Mouse (Mus musculus) T-helper 17 cell (primary cell): ENCODE measurements at regions not wholly inside any gene's neighbourhood (a gene's known extent, or its start where the extent isn't known, plus 50 kb on each side); places are given as distances from the start of the nearest gene placed in this dataset.

Source experiments
- in situ Hi-C, 2 experiments: fragments of 300-600 bp; cut with MboI, MseI; formaldehyde crosslinking; loops; 1 replicate in 1 of 2; 2 replicates in 1 of 2; pipeline ENCODE4 v1.15.1; 2025; ENCODE audit warnings: high pct_unique_total_duplicates in 2 of 2

DNA sequence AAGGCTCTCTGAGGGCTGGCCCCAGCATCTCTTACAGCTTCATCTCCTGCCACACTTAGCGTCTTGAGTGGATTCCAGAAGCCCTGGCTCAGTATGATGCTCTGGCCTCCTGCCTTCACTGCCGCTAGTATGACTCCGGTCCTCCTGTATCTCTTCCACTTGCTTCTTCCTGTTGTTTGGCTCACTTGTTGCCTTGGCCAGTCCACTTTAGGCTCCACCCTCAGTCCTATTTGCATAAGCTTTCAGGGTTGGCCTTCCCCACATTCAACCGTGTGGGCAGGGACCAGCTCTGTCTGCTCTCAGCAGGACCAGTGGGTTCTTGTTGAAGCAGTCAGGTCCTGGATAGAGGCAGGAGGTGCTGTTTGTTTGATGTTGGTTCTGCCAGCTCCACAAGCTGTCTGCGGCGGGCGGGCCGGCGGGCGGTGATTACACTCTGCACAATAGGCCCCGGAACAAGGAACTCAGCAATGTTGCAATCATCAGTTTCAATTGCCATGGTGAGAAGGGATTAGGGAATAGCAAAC, 232.6 kb upstream of the Chd6 start:
- in situ Hi-C loops: no loop called here

DNA sequence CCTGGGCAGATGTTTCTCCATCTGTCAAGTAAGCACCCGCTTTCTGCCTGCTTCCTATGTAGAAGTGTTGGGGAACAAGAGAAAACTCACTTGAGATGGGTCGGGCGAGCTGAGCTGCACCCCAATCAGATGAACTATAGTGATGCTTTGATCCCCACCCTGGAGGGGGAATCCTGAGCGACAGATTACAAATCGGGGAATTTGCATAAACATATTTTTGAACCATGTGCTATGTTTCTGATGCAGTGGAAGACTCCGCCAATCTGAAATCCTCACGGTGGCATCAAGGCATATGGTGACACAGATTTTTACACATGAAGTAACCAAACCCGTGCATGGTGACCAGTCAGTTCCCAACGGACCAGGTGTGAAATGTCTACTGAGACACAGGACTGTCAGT, 231.4 kb upstream of the Chd6 start:
- in situ Hi-C loops: no loop called here

DNA sequence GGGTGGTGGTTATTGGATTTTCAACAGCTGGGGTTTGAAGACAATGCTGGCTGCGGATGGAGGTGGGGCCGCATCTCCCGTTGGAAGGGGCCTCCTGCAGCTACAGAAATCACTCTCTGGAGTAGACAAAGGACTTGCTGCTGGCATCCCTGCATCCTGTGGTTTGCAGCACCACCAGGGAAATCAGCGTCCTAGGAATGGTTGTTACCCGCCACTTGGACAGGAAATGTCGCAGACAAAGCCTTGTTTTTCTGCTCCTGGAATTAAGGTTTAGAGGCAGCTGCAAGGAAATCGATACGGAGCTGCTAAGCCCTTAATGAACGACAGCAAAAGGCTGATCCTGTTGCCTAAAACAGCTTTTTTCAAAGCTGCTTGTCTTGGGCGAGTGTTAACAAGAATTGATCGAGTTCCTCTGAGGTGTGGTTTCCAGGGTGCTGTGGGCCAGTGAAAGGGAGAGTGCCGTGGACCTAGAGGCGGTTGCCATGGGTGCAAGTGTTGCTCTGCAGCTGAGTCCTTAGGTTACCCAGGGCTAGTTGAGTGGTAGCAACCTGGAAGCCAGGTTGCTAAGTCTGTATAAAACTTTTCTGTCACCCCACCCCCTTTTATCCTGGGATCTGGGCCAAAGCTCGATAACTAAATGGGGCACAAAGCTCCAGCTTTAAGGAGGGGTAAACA, 230.6 kb upstream of the Chd6 start:
- in situ Hi-C loops: no loop called here

DNA sequence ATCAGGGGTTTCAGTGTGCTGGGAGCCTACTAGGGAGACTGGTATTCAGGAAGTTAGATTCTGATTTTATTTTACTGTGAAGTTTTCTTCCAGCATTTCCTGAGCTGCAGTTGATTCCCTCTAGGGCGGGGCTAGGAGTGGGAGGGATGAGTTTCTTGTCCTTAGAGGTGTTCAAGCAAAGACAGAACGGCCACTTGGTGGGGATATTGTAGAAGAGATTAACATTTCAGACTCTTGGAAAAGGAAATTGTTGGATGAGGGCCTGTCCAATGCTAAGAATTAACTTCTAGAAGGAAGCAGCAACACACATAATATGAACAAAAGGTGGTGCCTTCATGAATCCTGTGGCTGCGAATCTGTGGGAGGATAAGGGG, 230.1 kb upstream of the Chd6 start:
- in situ Hi-C loops: no loop called here

DNA sequence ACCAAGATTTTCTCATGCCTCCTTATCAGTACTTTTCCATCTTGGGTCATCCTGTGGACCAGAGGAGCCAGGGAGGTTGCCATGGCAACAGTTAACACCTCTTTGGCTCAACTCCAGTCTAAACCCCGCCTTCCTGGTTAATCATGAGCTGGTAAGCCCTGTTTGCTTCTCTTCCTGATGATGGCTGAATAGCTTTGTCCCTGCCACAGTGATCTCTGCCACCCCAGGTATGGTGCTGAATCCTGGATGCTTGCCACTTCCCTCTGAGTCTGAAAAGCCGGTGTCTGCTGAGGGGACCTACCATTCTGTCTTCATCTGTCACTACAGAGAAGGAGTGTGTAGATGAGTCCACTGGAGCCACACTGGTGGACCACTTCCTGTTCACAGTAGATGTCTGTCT, 223.8 kb upstream of the Chd6 start:
- in situ Hi-C loops: no loop called here

DNA sequence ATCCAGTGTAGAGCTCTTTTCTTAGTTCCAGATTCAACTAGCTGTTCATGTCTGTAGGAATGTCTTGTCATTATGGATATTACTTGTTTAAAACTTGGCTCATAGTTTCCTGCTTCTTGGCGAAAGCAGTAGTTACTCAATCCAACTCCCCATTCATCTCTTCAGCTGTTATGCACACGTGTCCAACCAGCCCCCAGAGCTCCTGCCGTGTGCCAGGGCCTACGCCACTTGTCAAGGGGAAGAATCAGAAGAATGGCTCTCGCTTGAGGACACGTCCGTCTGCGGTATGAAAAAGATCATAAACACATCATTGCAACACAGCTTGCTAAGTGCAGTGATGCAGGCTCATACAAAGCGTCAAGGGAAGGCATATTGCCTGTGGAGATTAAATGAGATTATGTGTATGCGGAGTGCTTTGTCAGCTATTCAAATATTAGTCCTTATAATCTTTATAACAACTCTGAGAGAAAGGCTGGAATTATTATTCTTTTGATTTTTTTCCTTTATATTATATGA, 223.0 kb upstream of the Chd6 start:
- in situ Hi-C loops: no loop called here

DNA sequence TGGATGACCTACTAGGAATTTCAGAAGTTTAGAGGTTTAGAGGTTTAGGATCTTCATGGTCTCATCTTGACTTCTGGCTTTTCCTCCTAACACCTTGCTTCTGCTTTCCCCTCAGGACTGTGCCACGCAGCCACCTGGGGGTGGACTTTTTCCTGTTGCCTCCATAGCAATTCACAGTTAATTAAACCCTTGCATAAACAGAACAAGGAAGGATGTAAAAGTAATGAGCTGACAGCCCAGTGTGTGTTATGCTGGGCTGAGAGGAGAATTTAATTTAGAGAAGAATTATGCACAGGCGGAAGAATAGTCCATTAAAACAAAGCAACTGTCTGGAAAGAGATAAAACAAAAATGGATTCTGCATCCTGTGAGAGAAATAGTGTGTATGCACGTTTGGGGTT, 193.9 kb upstream of the Chd6 start:
- in situ Hi-C loops: no loop called here

DNA sequence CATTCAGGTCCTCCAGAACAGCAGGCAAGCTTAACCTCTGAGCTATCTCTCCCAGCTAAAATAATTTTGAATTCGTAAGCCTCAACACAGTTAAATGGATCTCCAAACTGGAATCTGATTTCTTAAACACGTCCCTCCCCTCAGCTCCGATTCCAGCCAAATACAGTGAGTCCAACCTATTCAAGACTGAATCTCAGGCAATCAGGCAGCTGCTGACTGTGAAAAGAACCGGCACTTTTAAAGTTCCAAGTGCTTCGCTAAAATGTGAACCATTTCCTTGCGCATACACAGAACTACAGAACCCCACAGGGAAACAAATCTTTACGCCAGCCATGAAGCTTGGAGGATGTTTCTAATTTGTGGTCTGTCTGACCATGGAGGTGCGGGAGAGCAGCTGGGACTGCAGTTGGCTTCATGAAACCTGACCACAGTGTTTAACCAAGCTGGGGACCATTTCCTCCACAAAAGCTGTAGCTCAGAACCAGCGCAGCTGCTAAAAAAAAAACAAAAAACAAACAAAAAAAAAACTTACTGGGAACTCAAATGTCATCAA, 160.1 kb upstream of the Chd6 start:
- in situ Hi-C loops: no loop called here

DNA sequence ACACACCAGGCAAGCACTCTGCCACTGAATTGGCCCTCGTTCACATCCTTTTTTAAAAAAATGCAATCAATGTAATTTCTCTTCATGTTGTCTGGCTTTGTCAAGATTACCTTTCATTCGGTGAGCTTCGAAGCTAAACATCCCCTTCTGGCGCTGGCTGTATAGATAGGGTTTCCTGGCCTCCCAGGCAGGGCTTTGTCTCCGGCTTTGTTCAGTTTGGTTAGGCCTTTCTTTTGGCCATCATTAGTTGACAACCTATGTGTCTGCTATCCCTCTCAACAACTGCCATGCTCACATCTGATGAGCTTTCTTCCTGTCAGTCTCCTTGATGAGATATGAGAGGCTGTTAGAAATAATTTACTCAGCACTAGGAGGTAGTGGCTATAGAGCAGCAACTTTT, 157.6 kb upstream of the Chd6 start:
- in situ Hi-C loops: no loop called here

DNA sequence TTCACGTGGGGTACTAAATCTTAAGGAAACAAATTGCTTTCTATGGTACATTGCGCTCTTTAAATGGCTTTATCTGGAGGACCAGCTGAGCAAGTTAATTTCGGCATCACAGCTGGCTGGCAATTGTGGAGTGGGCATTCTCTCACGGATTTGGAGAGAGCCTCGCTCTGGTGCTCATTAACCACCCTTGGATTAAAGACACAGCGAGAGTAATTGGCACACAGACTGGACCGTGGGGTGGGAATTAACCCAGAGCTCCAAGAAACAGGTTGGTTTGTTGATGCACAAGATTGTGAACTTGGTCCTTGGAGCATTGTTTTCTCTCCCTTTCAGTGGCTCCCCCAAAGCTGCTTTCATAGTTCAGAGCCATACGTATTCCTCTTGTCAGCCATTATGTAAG, 156.3 kb upstream of the Chd6 start:
- in situ Hi-C loops: no loop called here

DNA sequence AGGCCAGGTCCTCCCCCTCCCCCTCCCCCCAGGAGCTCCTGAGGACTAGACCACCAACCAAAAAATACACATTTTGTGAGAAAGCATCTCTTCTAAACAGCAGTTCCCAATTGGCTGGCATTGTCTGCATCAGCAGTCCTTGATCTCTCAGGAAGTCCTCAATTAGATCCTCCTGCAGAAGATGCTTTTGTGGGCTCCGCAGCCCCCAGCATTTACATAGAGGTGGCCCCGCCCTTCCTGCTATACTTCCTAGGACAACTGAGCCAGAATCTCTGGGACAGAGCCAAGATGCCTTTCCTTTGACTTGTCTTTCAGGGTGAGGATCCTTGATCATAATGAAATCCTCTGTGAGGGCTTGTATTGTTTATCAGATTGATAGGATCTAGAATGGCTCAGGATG, 143.9 kb upstream of the Chd6 start:
- in situ Hi-C loops: no loop called here

DNA sequence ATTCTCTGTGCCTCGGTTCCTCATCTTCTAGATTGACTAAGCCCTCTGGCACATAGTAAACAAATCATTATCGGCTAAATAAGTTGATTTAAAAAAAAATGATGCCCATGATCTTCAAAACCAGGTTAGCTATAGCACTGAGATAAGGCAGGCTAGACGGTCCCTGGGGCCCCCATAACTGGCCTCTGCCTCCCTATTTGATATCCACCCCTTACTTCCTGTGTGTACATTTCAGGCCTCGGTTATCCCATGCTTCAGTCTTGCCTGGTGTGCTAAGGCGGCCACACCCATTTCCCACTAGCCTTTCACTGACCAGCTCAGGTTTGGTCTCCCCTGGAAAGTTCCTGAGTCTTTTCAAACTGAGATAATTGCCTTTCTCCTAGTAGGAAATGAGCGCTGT, 132.8 kb upstream of the Chd6 start:
- in situ Hi-C loops: loop anchor here in 1 of 2 experiments (25.0 kb wide), 1 partner anchor 1396 kb away; no protein-coding TSS in a partner anchor

DNA sequence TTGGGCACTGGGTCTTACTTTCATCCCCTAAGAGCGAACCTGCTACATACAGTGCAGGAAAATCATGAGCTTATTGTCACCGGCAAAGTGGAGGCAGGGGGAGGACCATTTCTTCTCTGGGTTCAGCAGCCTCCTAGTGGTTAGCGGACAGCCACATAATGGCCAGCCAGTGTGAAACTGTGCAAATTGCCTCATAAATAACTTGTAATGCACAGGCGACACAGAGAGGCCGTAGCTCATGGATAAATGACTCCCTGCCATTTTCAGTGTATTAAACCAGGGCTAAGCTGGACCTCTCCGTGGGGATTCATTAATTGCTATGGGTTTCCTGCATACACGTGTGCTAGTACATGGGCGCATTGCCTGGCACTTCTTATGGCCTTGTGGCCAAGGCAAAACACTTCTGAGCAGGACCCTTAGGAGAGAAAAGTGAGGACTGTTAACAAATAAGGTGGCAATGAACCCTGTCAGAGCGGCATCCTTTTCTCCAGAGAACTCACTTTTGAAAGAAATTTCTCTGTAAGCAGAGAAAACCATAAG, 128.5 kb upstream of the Chd6 start:
- in situ Hi-C loops: loop anchor here (10.0 to 25.0 kb wide), 2 partner anchors 953 to 1400 kb away; no protein-coding TSS in a partner anchor

DNA sequence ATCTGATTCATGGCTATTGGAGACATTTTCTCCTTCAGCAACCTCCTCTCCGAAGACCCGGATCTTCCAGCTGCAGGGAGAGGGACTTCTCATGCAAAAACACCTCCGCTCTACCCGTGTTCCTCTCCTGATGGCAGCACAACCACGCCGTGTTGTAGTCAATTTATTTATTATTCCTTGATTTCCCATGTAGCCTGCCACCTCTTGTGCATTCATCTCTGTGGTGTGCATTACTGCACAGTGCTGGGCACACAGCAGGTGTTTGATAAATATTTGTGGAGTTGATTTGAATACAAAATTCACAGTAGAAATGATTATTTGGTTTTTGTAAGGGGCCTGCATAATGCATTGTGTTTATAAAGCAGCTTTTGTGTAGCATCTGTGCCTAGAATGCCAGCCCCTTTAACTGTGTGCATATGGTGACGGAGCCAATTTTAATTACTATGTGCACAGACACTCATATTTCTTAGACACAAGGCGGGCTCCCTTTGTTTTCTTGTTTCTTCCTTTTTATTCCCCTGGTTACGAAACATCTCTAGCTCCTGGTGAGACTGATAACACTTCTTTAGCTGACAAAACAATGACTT, 124.4 kb upstream of the Chd6 start:
- in situ Hi-C loops: loop anchor here (10.0 to 25.0 kb wide), 2 partner anchors 948 to 1404 kb away; no protein-coding TSS in a partner anchor

DNA sequence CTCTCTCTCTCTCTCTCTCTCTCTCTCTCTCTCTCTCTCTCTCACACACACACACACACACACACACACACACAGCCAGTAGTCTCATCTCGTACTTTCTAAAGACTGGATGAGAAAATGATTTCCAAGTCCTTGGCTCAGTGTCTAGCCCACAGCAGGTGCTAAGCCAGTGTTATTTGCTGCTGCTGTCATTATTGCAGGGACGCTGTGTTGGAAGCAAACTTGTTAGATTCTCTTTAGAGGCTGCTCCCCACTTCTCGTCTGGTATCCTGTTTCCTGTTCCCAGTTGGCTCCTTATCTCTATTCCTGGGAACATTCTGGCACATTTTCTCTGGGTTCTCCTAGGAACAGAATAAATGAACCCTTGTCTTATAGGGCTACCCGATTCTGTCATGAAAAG, 122.5 kb upstream of the Chd6 start:
- in situ Hi-C loops: loop anchor here (10.0 to 25.0 kb wide), 2 partner anchors 947 to 1406 kb away; no protein-coding TSS in a partner anchor

DNA sequence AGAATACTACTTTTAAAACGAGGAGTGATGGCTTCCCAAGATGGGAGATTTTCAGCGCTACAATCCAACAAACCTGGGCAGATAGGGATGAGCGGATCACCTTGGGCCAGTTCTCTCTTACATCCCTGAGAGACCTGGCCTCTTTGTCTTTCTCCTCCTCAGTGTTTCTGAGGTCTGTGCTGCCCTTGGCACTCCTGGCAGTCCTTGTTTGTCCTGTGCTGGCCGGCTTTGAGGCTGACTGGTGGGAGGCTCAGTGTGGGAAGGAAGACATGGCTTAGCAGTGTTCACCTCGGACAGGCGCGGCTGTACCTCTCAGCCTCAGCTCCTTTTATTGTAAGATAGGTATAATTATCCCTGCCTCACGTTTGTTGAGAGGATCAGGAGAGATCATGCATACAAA, 106.9 kb upstream of the Chd6 start:
- in situ Hi-C loops: loop anchor here in 1 of 2 experiments (5.0 kb wide), 1 partner anchor 1442 kb away; no protein-coding TSS in a partner anchor

DNA sequence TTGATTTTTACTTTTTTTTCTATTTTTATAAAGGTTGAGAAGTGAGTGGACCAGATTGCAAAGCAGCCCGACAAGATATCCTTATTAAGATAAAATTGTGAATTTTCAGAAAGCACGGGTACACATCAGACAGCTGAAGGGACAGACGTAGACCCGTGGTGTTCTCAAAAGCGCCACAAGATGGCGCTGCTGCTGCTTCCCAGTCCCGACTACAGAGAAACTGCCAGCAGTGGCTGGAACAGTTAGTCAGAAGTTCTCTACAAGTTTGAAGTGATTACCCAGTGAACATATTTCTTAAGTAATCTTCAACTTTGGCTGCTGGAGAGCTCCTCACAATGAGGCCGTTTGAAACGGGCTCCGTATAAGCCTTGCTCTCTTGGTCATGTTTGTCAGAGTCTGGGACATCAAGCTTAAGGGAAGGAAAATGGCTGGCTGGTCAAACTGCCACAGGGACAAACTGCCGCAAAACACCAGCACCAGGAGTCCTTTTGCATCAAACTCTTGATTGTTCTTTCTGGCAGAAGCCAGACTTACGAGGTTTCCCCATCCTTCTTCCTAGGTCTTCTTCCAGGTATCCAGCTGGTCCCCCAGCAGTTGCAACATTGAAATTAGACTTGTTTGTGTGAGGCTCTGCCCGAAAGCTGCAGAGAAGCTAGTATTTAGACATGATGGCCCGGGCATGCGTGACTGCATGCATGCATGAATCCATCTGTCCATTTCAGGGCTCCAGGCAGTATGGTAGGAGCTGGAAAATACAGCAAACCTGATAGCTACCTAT, 106.0 kb upstream of the Chd6 start:
- in situ Hi-C loops: loop anchor here in 1 of 2 experiments (5.0 kb wide), 1 partner anchor 1442 kb away; no protein-coding TSS in a partner anchor

DNA sequence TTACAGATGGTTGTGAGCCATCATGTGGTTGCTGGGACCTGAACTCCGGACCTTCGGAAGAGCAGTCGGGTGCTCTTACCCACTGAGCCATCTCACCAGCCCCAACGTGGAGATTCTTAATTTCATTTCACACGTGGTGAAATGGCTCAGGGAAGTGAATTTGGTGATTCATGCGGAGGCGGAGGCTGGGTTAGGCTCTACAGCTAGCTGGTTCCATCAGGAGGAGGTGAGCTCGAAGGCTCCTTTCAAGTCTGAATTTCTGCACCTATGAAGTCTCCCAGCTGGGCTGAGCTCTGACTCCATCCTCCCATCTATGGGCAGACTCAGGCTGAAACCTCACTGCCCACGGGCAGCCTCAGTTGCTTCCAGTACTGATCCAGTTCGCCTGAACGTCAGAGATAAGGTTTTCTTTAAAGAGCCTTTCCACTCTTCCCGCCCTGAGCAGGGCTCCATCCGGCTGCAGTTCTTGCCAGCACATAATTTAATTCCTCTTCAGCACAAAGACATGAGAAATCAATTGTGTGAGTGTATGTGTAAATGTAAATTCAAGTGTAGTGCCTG, 103.5 kb upstream of the Chd6 start:
- in situ Hi-C loops: no loop called here

DNA sequence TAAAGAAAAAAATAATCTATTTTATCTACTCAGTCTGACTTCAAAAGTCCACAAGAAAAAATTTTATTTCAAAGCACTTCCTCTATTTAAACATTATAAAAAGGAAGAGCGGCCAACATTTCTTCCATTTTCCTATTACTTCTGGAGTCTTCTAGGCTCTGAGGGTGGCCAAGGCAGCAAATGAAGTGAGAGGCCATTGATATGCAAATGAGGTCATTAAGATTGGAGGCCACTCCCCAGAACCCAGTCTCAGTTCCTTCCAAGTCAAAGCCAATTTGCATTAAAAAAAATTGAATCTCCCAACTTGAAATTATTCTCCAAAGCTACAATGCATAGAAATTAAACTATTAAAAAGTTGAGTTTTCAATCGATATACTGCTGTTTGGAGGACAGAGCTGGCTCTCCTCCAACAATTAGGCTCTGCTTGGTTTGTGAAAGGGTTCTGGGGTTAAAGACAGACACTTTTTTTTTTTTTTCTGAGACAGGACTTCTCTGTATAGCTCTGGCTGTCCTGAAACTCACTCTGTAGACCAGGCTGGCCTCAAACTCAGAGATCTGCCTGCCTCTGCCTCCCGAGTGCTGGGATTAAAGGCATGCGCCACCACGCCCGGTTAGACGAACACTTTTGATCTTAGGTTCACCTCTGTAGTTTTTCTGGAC, 88.0 kb upstream of the Chd6 start:
- in situ Hi-C loops: no loop called here

DNA sequence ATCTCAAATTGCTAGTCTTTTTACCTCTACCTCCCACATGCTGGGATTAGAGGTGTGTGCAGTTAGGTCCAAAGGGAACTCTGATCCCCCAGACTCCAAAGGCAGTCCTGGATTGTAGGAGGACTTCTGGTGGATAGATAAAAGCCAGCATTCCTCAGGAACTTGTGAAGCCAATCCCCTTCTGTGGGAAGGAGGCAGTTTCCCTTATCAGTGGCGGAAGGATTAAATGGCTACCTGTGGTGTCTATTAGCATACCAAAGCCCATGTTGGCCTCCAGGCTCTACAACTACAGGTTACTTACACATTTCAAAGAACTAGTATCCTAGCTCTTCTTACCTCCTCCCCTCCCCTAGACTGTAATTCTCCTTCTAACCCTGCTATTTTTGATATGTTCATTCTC, 78.6 kb upstream of the Chd6 start:
- in situ Hi-C loops: no loop called here

DNA sequence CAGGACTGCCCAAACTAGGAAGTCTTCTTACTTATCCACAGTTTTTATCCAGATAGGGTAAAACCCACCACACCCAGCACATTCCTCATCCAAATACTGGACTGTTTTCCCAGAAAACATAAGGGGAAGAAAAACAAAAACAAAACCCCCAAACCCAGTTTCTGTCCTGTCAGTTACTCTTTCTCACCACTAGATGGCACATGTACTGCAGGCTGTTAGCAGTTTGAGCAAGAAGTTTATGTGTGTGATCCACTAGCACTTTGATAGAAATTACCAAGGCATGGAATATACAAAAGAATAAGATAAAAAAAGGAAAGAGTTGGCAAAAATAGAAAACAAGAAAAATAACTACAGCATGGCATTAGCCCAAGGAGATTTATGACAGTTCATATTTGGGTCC, 76.2 kb upstream of the Chd6 start:
- in situ Hi-C loops: no loop called here
